Mouse (Mus musculus): ENCODE results near the gene Slc28a3. TPM values are rescaled to one million over a fixed set of nuclear protein-coding genes. Genes with fewer than 3 reads are reported as not detected.

Slc28a3 gene
- polyA plus RNA-seq, 1 experiment from 2014 or later = not detected

DNA sequence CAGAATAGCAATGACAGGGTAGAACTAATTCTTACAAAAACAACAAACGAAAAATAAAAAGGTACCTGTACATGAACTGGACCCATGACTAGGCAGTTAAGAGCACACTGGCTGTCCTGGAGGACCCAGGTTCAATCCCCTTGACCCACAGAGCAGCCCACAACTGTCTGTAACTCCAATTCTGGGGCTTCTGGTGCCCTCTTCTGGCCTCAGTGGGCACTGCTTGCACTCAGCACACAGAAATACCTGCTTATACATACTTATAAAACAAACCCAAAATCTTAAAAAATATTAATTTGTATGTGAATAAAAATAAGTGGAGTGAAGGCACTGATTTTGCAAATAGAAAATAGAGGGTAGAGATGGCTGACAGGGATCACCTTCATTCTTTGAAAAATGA, 54.7 kb downstream of the Slc28a3 start:
- H3K4me2 ChIP-seq (replicated peaks) = no peak overlapping the region
- no peaks in the 10 kb centered on the region for H3K36me3 ChIP-seq
- no peaks in the 10 kb centered on the region for H3K27me3 ChIP-seq (replicated peaks)
- 68% methylated on average over 1 of the region's 1 CpGs for WGBS
- no peak overlapping the region for H3K9ac ChIP-seq
- no peaks in the 10 kb centered on the region for H3K9me3 ChIP-seq
- no peaks in the 10 kb centered on the region for H3K4me1 ChIP-seq
- no peak overlapping the region for H3K27ac ChIP-seq
- H3K4me3 ChIP-seq = no peak overlapping the region
- no peak for ATAC-seq (ENCODE audit: low FRiP score, low read depth)

DNA sequence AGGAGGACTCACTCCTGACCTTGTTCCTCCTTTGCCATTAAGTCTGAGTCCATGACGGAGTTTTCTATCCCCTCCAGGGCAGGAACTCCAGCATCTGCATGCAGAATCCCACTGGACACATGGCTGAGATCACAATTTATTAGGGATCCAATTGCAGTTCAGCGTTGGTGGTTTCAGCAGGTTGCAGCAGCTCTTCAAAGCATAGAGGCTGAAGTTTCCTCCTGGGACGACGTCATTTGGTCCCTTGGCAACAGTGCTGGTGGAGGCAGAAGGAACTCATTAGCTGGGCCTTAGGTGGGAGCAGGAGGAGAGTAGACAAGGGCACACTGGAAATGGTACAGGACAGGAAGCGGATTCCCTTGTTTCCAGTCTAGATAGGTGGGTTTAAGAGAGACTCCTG, 55.1 kb downstream of the Slc28a3 start:
- H3K9me3 ChIP-seq = no peaks in the 10 kb centered on the region
- ATAC-seq (ENCODE audit: low FRiP score, low read depth) = no peak
- H3K36me3 ChIP-seq = no peaks in the 10 kb centered on the region
- no peak overlapping the region for H3K9ac ChIP-seq
- H3K4me3 ChIP-seq = no peak overlapping the region
- H3K27me3 ChIP-seq (replicated peaks) = no peaks in the 10 kb centered on the region
- H3K4me1 ChIP-seq = no peaks in the 10 kb centered on the region
- no peak overlapping the region for H3K27ac ChIP-seq
- H3K4me2 ChIP-seq (replicated peaks) = no peak overlapping the region
- 63% methylated on average over 5 of the region's 5 CpGs for WGBS

DNA sequence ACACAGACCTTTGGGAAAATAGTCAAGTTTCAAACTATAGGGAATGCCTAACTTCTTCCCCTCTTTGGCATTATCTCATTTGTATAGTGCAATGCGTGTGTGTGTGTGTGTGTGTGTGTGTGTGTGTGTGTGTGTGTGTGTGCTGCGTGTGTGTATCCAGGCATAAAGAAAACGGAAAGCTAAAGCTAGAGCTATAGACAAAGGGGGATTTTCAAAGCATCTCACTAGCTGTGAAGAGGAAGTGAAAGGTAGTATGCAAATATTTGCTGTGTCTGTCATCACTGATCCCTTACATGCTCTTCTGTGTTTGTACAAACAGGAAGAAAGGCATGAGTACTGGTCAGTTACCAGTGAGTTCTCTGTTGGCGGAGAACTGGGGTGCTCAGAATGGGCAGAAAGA, 58.8 kb downstream of the Slc28a3 start:
- WGBS = 80% methylated on average over 4 of the region's 4 CpGs
- Histone ChIP-seq H3K4me3 (no peak overlapping the region), H3K9ac (no peak overlapping the region), H3K27me3 (replicated peaks) (no peaks in the 10 kb centered on the region), H3K4me2 (replicated peaks) (no peak overlapping the region), H3K27ac (no peak overlapping the region), H3K9me3 (no peaks in the 10 kb centered on the region), H3K36me3 (no peaks in the 10 kb centered on the region), H3K4me1 (peaks cover 8% of the 10 kb centered on the region; the same call in 1 of the 2 replicates)
- ATAC-seq (ENCODE audit: low FRiP score, low read depth) = no peak

DNA sequence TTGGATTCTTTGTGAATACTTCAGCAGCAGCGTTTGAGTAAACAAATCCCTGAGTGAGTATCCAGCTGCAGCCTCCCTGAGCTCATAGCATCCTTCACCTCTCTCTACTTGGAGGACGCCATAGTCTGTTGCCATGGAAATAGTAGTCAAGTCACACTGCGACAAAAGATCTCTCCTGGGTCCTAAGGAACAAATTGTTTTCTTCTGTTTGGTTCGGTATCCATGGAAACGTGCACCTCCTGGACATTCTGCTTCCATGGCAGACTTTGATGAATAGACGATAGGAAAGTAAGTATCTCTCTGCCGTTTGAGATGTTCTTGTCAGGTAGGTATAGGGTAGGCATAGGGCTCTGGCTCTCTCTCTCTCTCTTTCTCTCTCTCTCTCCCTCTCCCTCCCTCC, 63.1 kb downstream of the Slc28a3 start:
- no peak overlapping the region for H3K27ac ChIP-seq

DNA sequence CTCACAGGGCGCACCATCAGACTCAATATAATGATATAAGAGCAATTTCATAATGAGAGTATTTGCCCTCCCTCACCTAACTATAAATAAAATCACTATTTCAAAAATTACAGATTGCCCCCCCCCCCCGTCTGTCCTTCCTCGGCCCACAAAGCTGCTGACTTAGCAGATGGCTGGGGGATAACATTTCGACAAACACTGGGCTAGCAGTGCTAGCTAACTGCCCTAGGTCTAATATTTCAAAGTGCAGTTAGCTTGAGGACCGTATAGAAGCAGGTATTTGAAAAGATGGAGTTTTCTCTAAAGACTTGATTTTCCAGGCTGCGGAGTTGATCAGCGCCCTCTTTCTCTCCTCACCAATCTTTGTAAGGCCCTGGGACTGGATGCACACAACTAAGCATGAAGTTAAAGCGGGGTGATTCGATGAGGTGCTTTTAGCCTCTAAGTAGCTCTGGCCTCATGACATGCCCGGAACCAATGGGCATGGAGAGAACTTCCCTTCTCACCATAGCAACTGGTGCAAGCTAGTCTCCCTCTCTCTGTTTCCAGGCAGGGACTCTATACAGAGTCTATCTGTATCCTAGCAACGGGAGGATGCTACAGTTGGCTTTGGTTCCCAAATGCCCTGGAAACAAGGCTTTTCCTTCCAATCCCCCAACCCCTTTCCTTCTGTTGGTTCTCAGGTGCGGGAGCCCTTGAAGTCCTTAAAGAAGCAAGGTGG, 66.8 kb downstream of the Slc28a3 start:
- H3K27ac ChIP-seq = no peak overlapping the region
- peak; percentile 88 for ATAC-seq (ENCODE audit: low FRiP score, low read depth)
- H3K9ac ChIP-seq = no peak overlapping the region
- no peaks in the 10 kb centered on the region for H3K36me3 ChIP-seq
- H3K27me3 ChIP-seq (replicated peaks) = no peaks in the 10 kb centered on the region
- peaks cover 9% of the 10 kb centered on the region; the same call in 1 of the 2 replicates for H3K4me1 ChIP-seq
- no peak overlapping the region for H3K4me3 ChIP-seq
- no peak overlapping the region for H3K4me2 ChIP-seq (replicated peaks)
- 48% methylated on average over 12 of the region's 12 CpGs for WGBS
- H3K9me3 ChIP-seq = no peaks in the 10 kb centered on the region

More for the DNA sequence above, 63.1 kb downstream of the Slc28a3 start:
- Histone ChIP-seq H3K36me3 (no peaks in the 10 kb centered on the region), H3K4me1 (peaks cover 9% of the 10 kb centered on the region; the same call in 1 of the 2 replicates), H3K4me3 (no peak overlapping the region), H3K4me2 (replicated peaks) (0 out of 2 replicates have a peak overlapping the region, but pooled peaks have one; percentile 5), H3K9ac (no peak overlapping the region), H3K9me3 (no peaks in the 10 kb centered on the region), H3K27me3 (replicated peaks) (no peaks in the 10 kb centered on the region)
- ATAC-seq (ENCODE audit: low FRiP score, low read depth) = peak; percentile 41; the same call in 1 of the 2 replicates
- WGBS = 21% methylated on average over 7 of the region's 7 CpGs

DNA sequence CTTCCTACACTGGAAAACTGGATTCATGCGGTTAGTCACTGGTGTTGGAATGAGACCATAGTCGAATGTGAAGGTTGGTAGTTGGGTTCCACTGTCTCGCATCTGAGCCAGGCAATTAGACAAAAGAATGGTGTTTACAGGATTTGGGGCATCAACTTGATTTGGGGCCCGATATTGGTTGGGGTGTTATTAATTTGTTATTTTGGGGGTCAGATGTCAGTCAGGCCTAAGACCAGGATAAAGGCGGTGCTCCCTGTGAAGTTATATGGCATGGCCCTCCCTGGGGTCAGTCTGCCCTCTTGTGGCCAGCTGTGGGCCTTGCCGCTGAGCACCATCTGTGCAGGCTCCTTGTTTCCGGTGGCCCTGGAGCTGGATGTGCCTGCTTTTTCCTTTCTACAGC, 67.6 kb downstream of the Slc28a3 start:
- Histone ChIP-seq H3K27ac (no peak overlapping the region), H3K36me3 (no peaks in the 10 kb centered on the region), H3K9ac (no peak overlapping the region), H3K4me2 (replicated peaks) (no peak overlapping the region), H3K9me3 (no peaks in the 10 kb centered on the region), H3K4me1 (peaks cover 9% of the 10 kb centered on the region; the same call in 1 of the 2 replicates), H3K27me3 (replicated peaks) (no peaks in the 10 kb centered on the region), H3K4me3 (no peak overlapping the region)
- ATAC-seq (ENCODE audit: low FRiP score, low read depth) = 0 out of 2 replicates have a peak, but pooled peaks have one; percentile 52
- WGBS = 42% methylated on average over 7 of the region's 7 CpGs

DNA sequence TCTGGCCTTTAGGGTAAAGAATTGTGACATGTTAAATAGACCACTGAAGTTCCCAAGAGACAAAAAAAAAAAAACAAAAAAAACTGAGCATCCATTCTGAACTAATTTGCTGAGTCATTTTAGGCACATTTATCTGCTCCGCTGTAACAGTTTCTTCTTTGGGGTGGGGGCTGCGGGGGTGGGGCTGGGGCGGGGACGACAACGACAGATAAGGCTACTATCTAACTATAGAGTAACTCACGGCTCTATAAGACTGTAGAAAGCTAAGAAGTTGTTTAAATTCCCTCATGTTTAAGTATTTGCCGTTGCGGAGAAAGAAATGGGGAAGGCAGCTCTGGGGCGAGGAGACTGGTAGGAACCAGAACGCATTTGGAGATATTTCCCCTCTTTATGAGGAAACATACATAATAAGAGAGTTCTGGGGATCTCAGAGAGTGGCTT, 68.1 kb downstream of the Slc28a3 start:
- H3K4me3 ChIP-seq = no peak overlapping the region
- no peaks in the 10 kb centered on the region for H3K36me3 ChIP-seq
- 91% methylated on average over 10 of the region's 10 CpGs for whole genome bisulfite sequencing
- no peaks in the 10 kb centered on the region for H3K27me3 ChIP-seq (replicated peaks)
- H3K27ac ChIP-seq = no peak overlapping the region
- peaks cover 6% of the 10 kb centered on the region; the same call in 1 of the 2 replicates for H3K4me1 ChIP-seq
- no peak overlapping the region for H3K9ac ChIP-seq
- H3K9me3 ChIP-seq = no peaks in the 10 kb centered on the region
- no peak overlapping the region for H3K4me2 ChIP-seq (replicated peaks)
- no peak for ATAC-seq (ENCODE audit: low FRiP score, low read depth)

DNA sequence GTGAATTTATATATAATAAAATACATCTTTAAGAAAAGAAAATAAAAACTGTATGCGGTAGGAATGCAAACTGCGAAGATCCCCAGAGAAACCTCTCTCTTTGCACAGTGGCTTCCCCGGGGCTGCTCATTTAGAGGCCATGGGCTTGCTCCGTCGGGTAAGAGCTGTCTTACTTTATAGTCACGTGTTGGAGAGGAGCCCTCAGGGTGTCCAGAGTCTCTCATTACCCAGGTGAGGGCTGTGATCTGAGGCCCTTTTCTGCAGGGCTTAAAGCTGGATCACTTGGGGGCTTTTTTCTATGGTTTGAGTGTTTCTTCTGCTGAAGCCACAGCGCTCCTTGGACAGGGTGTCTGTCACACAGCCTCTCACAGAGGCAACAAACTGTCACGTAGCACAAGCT, 68.5 kb downstream of the Slc28a3 start:
- no peak overlapping the region for H3K4me2 ChIP-seq (replicated peaks)
- H3K9me3 ChIP-seq = no peaks in the 10 kb centered on the region
- no peaks in the 10 kb centered on the region for H3K27me3 ChIP-seq (replicated peaks)
- ATAC-seq (ENCODE audit: low FRiP score, low read depth) = no peak
- H3K27ac ChIP-seq = no peak overlapping the region
- H3K4me3 ChIP-seq = no peak overlapping the region
- no peaks in the 10 kb centered on the region for H3K36me3 ChIP-seq
- 76% methylated on average over 8 of the region's 8 CpGs for WGBS
- no peak overlapping the region for H3K9ac ChIP-seq
- H3K4me1 ChIP-seq = 0 out of 2 replicates have a peak, but pooled peaks cover 3% of the 10 kb centered on the region

DNA sequence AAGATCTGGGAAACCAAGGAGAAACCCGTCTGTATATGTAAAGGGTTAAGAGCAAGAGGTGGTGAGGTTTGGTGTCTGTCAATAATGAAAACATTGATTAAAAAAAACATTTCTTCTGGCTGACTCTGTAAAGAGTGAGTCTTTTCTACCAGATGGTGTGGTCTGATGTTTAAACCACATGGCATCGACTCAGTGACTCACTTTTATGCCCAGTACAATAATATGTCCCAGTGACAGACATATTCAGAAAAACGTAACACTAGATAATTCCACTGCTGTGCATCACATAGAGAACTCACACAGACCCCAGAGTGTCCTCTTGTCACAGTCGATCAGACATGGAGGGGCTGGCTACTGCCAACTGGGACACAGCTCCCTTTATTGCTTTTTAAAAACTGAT, 69.1 kb downstream of the Slc28a3 start:
- no peak overlapping the region for H3K9ac ChIP-seq
- H3K4me1 ChIP-seq = no peaks in the 10 kb centered on the region
- no peak for ATAC-seq (ENCODE audit: low FRiP score, low read depth)
- no peak overlapping the region for H3K4me2 ChIP-seq (replicated peaks)
- H3K9me3 ChIP-seq = no peaks in the 10 kb centered on the region
- no peaks in the 10 kb centered on the region for H3K36me3 ChIP-seq
- no peaks in the 10 kb centered on the region for H3K27me3 ChIP-seq (replicated peaks)
- no peak overlapping the region for H3K27ac ChIP-seq
- WGBS = 76% methylated on average over 4 of the region's 4 CpGs
- no peak overlapping the region for H3K4me3 ChIP-seq

DNA sequence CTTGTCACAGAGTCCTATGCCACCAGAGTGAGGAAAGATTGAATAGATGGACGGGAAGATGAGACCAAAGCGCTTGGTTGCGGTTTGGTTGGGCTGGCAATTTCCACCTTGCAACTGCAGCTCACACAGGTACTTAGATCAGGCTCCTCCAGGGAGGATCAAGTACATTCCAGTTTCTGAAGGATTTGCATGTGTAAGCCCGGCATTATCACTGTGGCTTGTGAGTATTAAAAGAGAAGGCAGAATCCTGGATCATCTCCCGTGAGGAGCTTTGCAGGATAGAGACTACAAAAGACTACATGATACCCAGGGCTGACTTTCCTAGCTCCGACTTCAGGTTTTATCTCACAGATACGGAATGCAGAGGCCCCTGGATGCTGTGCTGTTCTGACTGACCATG, 71.7 kb downstream of the Slc28a3 start:
- ATAC-seq (ENCODE audit: low FRiP score, low read depth) = no peak
- no peak overlapping the region for H3K9ac ChIP-seq
- no peak overlapping the region for H3K27ac ChIP-seq
- H3K9me3 ChIP-seq = no peaks in the 10 kb centered on the region
- H3K27me3 ChIP-seq (replicated peaks) = no peaks in the 10 kb centered on the region
- 75% methylated on average over 7 of the region's 7 CpGs for WGBS
- no peak overlapping the region for H3K4me3 ChIP-seq
- H3K4me2 ChIP-seq (replicated peaks) = no peak overlapping the region
- H3K36me3 ChIP-seq = no peaks in the 10 kb centered on the region
- H3K4me1 ChIP-seq = no peaks in the 10 kb centered on the region

DNA sequence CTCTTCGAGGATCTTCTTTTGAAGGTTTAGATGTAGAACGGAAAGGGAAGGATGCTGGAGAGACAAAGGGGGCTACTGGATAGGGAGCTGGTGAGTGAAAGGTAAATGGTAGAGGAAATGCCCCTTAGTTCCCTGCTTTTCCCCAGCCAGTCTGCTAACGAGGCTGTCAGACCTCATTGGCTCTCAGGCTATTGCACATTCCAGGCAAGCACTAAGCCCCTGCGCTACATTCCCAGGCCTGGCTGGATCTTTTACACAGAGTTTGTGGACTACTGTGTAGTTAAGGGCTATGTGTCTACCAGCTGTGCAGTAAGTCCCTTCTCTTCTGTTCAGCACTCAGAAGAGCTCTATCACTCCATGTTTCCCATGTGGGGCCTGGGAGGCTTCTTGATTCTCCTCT, 72.3 kb downstream of the Slc28a3 start:
- H3K27me3 ChIP-seq (replicated peaks) = no peaks in the 10 kb centered on the region
- no peaks in the 10 kb centered on the region for H3K9me3 ChIP-seq
- no peak overlapping the region for H3K4me2 ChIP-seq (replicated peaks)
- no peak overlapping the region for H3K27ac ChIP-seq
- ATAC-seq (ENCODE audit: low FRiP score, low read depth) = no peak
- H3K36me3 ChIP-seq = no peaks in the 10 kb centered on the region
- no peak overlapping the region for H3K4me3 ChIP-seq
- WGBS = 70% methylated on average over 4 of the region's 4 CpGs
- H3K9ac ChIP-seq = no peak overlapping the region
- no peaks in the 10 kb centered on the region for H3K4me1 ChIP-seq

DNA sequence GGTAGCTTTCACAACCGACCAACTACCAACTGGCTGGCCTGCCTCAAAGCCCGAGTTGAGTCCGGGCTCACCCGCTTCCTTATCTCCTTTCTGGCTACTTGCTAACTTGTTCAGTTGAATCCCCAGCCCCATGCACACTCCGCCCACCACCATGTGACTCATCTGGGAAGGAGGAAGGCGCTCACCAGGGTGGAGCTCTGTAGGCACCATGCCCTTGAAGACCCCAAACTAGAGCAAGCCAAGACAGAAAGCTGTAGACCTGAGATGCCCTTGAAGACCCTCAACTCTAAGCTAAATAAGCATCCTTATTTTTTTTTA, 72.8 kb downstream of the Slc28a3 start:
- H3K9ac ChIP-seq = no peak overlapping the region
- H3K27me3 ChIP-seq (replicated peaks) = no peaks in the 10 kb centered on the region
- 80% methylated on average over 6 of the region's 6 CpGs for WGBS
- H3K27ac ChIP-seq = no peak overlapping the region
- H3K36me3 ChIP-seq = no peaks in the 10 kb centered on the region
- no peak overlapping the region for H3K4me3 ChIP-seq
- no peak overlapping the region for H3K4me2 ChIP-seq (replicated peaks)
- ATAC-seq (ENCODE audit: low FRiP score, low read depth) = no peak
- H3K4me1 ChIP-seq = no peaks in the 10 kb centered on the region
- H3K9me3 ChIP-seq = no peaks in the 10 kb centered on the region
